Mouse (Mus musculus): ENCODE results near the gene Nxnl2. TPM values are rescaled to one million over a fixed set of nuclear protein-coding genes. Genes with fewer than 3 reads are reported as not detected.

Gene Nxnl2
- under 1 TPM in 1 of 2 experiments, not detected in 1; 0.24 TPM for total RNA-seq (2023)

GRCm38 (mm10) chr13:51170691-51171680 lies at the start of gene Nxnl2:
Nxnl2 (plus strand) TSS chr13:51171022.

Other genes starting within 250 kb of the Nxnl2 start
- 10 to 100 TPM; 34.1 to 37.6 TPM for gene Spin1, start 70.1 kb upstream of the Nxnl2 start, total RNA-seq (2023)
- gene S1pr3, start 237.6 kb downstream of the Nxnl2 start, total RNA-seq (2023) = 1 to 10 TPM; 1.8 to 2.2 TPM